Mouse (Mus musculus): Measurements from ENCODE around the gene Abcb5. TPM values are rescaled to one million over a fixed set of nuclear protein-coding genes. Genes with fewer than 3 reads are reported as not detected.
A peak's percentile ranks its signal among the peaks of the same experiment; 100 is the strongest.
"Not testable (repeated sequence)": the region's sequence is repeated elsewhere in the genome, so short reads cannot be mapped to it uniquely, and the experiment has no call there.

Abcb5 gene
- polyA plus RNA-seq (2014; fragmentation: Nextera tagmentation; extraction: Ambion mirVana): not detected in 2 replicates

DNA sequence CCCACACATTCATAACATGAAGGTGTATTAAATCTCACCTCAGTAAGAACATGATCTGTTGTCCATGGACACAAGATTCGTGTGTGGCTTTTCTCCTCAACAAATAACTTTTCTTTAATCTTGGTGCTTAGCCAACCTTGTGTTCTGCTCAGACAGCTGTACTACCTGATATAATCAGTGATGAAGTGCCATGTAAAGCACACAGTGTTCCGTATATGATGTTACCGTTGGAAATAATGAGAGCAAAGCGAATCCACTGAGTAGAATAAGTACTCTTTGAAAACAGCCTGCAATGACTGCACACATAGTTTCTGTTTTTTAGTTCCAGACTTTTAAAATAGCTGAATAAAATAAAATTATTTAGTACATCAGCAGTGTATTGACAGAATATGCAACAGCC is at the start of gene Abcb5:
Gene Abcb5 (minus strand): TSS at position 101 of the 400 bp plus-strand sequence.
- Histone ChIP-seq H3K4me1 (ENCODE audit: control insufficient read depth, insufficient read depth, low read length) (no peaks in the 10 kb centered on the region), H3K27ac (ENCODE audit: low read depth, low read length) (no peak within 1 kb of the TSS), H3K27me3 (ENCODE audit: control insufficient read depth, insufficient read depth, low read length) (no peaks in the 10 kb centered on the region), H3K9me3 (ENCODE audit: control insufficient read depth, low read length) (no peaks in the 10 kb centered on the region), H3K4me3 (ENCODE audit: low read depth, low read length) (no peak within 1 kb of the TSS), H3K4me2 (ENCODE audit: low read depth) (no peak within 1 kb of the TSS), H3K36me3 (ENCODE audit: control insufficient read depth, insufficient read depth, low read length) (no peaks in the 10 kb centered on the region), H3K9ac (ENCODE audit: low read length) (no peak within 1 kb of the TSS)
- no peak for DNase-seq (ENCODE audit: low spot score)
- no peak for ATAC-seq (ENCODE audit: insufficient read depth, low FRiP score, low TSS enrichment)
- 91% methylated on average over 4 of the region's 4 CpGs for WGBS

GRCm38 (mm10) chr12:118999230-118999629 is 33.0 kb upstream of the Abcb5 start:
- Histone ChIP-seq H3K36me3 (ENCODE audit: control insufficient read depth, insufficient read depth, low read length) (no peaks in the 10 kb centered on the region), H3K27ac (ENCODE audit: low read depth, low read length) (no peak overlapping the region), H3K27me3 (ENCODE audit: control insufficient read depth, insufficient read depth, low read length) (no peaks in the 10 kb centered on the region), H3K9me3 (ENCODE audit: control insufficient read depth, low read length) (no peaks in the 10 kb centered on the region), H3K4me2 (ENCODE audit: low read depth) (no peak overlapping the region), H3K4me3 (ENCODE audit: low read depth, low read length) (no peak overlapping the region), H3K4me1 (ENCODE audit: control insufficient read depth, insufficient read depth, low read length) (no peaks in the 10 kb centered on the region), H3K9ac (ENCODE audit: low read length) (no peak overlapping the region)
- 80% methylated on average over 2 of the region's 2 CpGs for WGBS
- DNase-seq (ENCODE audit: low spot score) (no peak), ATAC-seq (ENCODE audit: insufficient read depth, low FRiP score, low TSS enrichment) (no peak)

GRCm38 (mm10) chr12:118994328-118995166 is 28.3 kb upstream of the Abcb5 start:
- Histone ChIP-seq H3K4me2 (ENCODE audit: low read depth) (no peak overlapping the region), H3K4me3 (ENCODE audit: low read depth, low read length) (no peak overlapping the region), H3K4me1 (ENCODE audit: control insufficient read depth, insufficient read depth, low read length) (no peaks in the 10 kb centered on the region), H3K27ac (ENCODE audit: low read depth, low read length) (no peak overlapping the region), H3K9me3 (ENCODE audit: control insufficient read depth, low read length) (no peaks in the 10 kb centered on the region), H3K27me3 (ENCODE audit: control insufficient read depth, insufficient read depth, low read length) (no peaks in the 10 kb centered on the region), H3K9ac (ENCODE audit: low read length) (no peak overlapping the region), H3K36me3 (ENCODE audit: control insufficient read depth, insufficient read depth, low read length) (no peaks in the 10 kb centered on the region)
- 81% methylated on average over 1 of the region's 1 CpGs for WGBS
- no peak for DNase-seq (ENCODE audit: low spot score)
- ATAC-seq (ENCODE audit: insufficient read depth, low FRiP score, low TSS enrichment): no peak

GRCm38 (mm10) chr12:118984852-118985251 is 18.6 kb upstream of the Abcb5 start:
- no peak overlapping the region for H3K27ac ChIP-seq (ENCODE audit: low read depth, low read length)
- no peak for DNase-seq (ENCODE audit: low spot score)
- no peaks in the 10 kb centered on the region for H3K36me3 ChIP-seq (ENCODE audit: control insufficient read depth, insufficient read depth, low read length)
- 84% methylated on average over 1 of the region's 1 CpGs for WGBS
- no peak overlapping the region for H3K4me2 ChIP-seq (ENCODE audit: low read depth)
- no peak overlapping the region for H3K4me3 ChIP-seq (ENCODE audit: low read depth, low read length)
- H3K4me1 ChIP-seq (ENCODE audit: control insufficient read depth, insufficient read depth, low read length): no peaks in the 10 kb centered on the region
- H3K9me3 ChIP-seq (ENCODE audit: control insufficient read depth, low read length): no peaks in the 10 kb centered on the region
- H3K9ac ChIP-seq (ENCODE audit: low read length): no peak overlapping the region
- no peaks in the 10 kb centered on the region for H3K27me3 ChIP-seq (ENCODE audit: control insufficient read depth, insufficient read depth, low read length)
- ATAC-seq (ENCODE audit: insufficient read depth, low FRiP score, low TSS enrichment): no peak

DNA sequence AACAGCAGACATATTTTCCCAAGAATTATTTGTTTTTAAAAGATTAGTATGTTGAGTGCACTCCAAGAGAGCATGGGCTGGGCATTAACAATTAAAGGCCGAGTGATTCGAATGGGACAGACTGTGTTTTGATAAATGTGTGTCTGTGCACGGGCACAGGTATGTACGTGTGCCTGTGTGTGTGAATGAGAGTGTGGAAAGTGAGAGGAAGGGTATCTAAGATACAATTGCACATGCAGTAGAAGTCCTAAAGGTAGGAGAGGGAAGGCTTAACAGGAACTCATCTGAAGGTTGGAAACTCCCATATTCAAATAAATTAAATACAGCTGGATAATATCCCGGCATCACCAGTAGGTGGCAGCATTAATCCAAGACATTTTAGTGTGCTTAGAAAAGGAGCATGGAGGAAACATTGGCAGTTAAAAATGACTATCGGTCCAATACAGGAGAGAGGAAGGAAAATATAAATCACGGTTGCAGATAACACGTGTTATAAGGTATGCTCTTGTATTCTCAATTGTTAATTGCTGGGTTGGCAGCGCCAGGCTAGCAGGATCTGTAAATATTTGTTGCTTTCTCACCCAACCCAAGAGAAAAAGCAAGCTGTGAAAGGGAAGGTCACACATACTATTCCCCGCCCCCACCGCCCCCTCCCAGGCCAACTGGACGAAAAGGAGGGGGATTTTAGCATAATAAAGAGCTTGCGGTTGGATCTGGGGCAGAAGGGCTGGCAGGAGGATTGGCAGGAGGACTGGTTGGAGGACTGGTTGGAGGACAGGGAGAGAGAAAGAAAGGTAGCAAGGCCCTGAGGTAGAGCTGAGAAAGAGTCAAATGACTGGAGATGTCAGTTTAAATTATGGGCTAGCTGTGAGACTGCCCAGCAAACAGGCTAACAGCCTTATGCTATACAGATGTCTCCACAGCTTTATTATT is 35.6 kb downstream of the Abcb5 start:
- Histone ChIP-seq H3K36me3 (ENCODE audit: control insufficient read depth, insufficient read depth, low read length) (no peaks in the 10 kb centered on the region), H3K4me1 (ENCODE audit: control insufficient read depth, insufficient read depth, low read length) (no peaks in the 10 kb centered on the region), H3K9ac (ENCODE audit: low read length) (no peak overlapping the region), H3K9me3 (ENCODE audit: control insufficient read depth, low read length) (no peaks in the 10 kb centered on the region), H3K4me2 (ENCODE audit: low read depth) (peak overlapping the region; percentile 34), H3K27me3 (ENCODE audit: control insufficient read depth, insufficient read depth, low read length) (no peaks in the 10 kb centered on the region), H3K27ac (ENCODE audit: low read depth, low read length) (no peak overlapping the region), H3K4me3 (ENCODE audit: low read depth, low read length) (no peak overlapping the region)
- peak; percentile 66 for DNase-seq (ENCODE audit: low spot score)
- WGBS: 21% methylated on average over 13 of the region's 13 CpGs
- ATAC-seq (ENCODE audit: insufficient read depth, low FRiP score, low TSS enrichment): peak; percentile 65

DNA sequence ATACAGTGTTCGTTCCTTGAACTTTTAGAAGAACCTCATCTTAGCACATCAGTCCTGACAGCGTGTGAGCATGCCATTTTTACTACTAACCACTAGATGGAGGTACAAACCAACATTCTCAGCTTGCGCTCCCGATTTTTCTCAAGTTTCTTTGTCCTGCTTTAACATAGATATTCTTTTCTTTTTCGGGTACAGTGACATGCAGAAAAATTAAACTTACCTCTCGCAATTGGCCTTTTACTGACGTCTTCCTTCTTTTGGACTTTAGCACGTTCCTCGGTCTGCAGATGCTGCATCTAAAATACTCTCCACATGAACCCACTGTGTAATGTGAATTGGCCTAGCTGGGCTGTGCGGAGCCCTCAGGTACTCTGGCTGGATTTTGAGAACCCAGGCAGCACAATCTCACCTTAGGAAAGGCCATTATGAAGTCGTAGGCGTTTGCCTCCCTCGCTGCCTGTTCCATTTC is 39.4 kb downstream of the Abcb5 start:
- Histone ChIP-seq H3K4me2 (ENCODE audit: low read depth) (peak overlapping the region; percentile 7; the same call in 1 of the 2 replicates), H3K27me3 (ENCODE audit: control insufficient read depth, insufficient read depth, low read length) (no peaks in the 10 kb centered on the region), H3K9ac (ENCODE audit: low read length) (peak overlapping the region; percentile 19; the same call in 1 of the 2 replicates), H3K36me3 (ENCODE audit: control insufficient read depth, insufficient read depth, low read length) (no peaks in the 10 kb centered on the region), H3K9me3 (ENCODE audit: control insufficient read depth, low read length) (no peaks in the 10 kb centered on the region), H3K4me1 (ENCODE audit: control insufficient read depth, insufficient read depth, low read length) (no peaks in the 10 kb centered on the region), H3K4me3 (ENCODE audit: low read depth, low read length) (no peak overlapping the region), H3K27ac (ENCODE audit: low read depth, low read length) (no peak overlapping the region)
- DNase-seq (ENCODE audit: low spot score) (peak; percentile 38), ATAC-seq (ENCODE audit: insufficient read depth, low FRiP score, low TSS enrichment) (peak; percentile 35; the same call in 1 of the 2 replicates)
- WGBS: 21% methylated on average over 13 of the region's 13 CpGs

- H3K9me3 ChIP-seq (ENCODE audit: control insufficient read depth, low read length); H3K27ac ChIP-seq (ENCODE audit: low read depth, low read length); H3K4me3 ChIP-seq (ENCODE audit: low read depth, low read length); DNase-seq (ENCODE audit: low spot score); H3K27me3 ChIP-seq (ENCODE audit: control insufficient read depth, insufficient read depth, low read length); H3K36me3 ChIP-seq (ENCODE audit: control insufficient read depth, insufficient read depth, low read length); ATAC-seq (ENCODE audit: insufficient read depth, low FRiP score, low TSS enrichment); H3K4me1 ChIP-seq (ENCODE audit: control insufficient read depth, insufficient read depth, low read length); H3K4me2 ChIP-seq (ENCODE audit: low read depth); H3K9ac ChIP-seq (ENCODE audit: low read length): not testable (repeated sequence)
- WGBS: 58% methylated on average over 1 of the region's 1 CpGs
These were observed 42.3 kb downstream of the Abcb5 start for GRCm38 (mm10) chr12:118923874-118924273.

- no peaks in the 10 kb centered on the region for H3K27me3 ChIP-seq (ENCODE audit: control insufficient read depth, insufficient read depth, low read length)
- ATAC-seq (ENCODE audit: insufficient read depth, low FRiP score, low TSS enrichment) (no peak), DNase-seq (ENCODE audit: low spot score) (no peak)
- H3K9ac ChIP-seq (ENCODE audit: low read length): no peak overlapping the region
- H3K27ac ChIP-seq (ENCODE audit: low read depth, low read length): no peak overlapping the region
- H3K4me1 ChIP-seq (ENCODE audit: control insufficient read depth, insufficient read depth, low read length): no peaks in the 10 kb centered on the region
- no peak overlapping the region for H3K4me2 ChIP-seq (ENCODE audit: low read depth)
- 59% methylated on average over 1 of the region's 1 CpGs for WGBS
- H3K9me3 ChIP-seq (ENCODE audit: control insufficient read depth, low read length): no peaks in the 10 kb centered on the region
- no peaks in the 10 kb centered on the region for H3K36me3 ChIP-seq (ENCODE audit: control insufficient read depth, insufficient read depth, low read length)
- no peak overlapping the region for H3K4me3 ChIP-seq (ENCODE audit: low read depth, low read length)
These were observed 48.5 kb downstream of the Abcb5 start for GRCm38 (mm10) chr12:118917771-118918170.
